Mouse (Mus musculus) lung, postnatal 25 days (tissue): ENCODE measurements around the gene Srpk2.
"Not testable (repeated sequence)": the region's sequence is repeated elsewhere in the genome, so short reads cannot be mapped to it uniquely, and the experiment has no call there.

Source experiments
- DNase-seq: peaks from one replicate; pipeline ENCODE4 v3.0.0; 2022; ENCODE audit warnings: low spot score

Gene Srpk2

DNA sequence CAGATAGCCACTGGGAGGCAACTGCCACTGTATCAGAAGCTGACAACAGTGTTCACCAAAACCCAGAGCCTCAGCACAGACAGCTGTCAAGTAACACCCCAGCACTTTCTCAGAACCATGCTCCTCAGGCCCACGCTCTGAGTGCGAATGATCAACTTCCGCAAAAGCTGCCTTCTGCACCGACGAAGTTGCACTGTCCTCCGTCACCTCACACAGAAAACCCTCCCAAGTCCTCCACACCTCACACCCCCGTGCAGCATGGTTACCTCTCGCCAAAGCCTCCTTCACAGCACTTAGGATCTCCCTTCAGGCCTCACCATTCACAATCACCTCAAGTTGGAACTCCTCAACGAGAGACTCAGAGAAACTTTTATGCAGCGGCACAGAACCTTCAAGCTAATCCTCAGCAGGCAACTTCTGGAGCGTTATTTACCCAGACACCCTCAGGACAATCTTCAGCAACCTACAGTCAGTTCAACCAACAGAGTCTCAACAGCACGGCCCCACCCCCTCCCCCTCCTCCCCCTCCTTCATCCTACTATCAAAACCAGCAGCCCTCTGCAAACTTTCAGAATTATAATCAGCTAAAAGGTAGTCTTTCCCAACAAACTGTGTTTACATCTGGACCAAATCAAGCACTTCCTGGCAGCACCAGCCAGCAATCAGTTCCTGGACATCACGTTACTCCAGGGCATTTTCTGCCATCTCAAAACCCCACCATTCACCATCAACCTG is 182.7 kb downstream of the Srpk2 start:
- no peak for DNase-seq

DNA sequence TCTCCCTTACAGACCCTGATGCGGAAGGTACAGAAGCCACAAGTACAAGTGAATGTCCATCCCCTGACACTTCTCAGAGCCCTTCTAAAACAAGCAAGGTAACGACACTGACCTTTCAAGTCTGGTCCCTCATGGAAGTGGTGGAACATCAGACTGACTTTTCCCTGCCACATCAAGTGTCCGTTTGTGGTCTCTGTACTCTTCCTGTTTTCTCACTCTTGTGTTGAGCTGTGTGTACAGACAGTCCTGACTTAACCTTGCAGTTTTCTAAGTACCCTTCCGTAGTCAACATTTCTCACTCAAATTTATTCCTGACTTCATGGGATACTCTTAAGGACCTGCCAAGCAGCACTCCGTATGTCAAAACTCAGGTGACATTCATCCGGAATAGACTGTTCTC is 183.7 kb downstream of the Srpk2 start:
- no peak for DNase-seq

DNA sequence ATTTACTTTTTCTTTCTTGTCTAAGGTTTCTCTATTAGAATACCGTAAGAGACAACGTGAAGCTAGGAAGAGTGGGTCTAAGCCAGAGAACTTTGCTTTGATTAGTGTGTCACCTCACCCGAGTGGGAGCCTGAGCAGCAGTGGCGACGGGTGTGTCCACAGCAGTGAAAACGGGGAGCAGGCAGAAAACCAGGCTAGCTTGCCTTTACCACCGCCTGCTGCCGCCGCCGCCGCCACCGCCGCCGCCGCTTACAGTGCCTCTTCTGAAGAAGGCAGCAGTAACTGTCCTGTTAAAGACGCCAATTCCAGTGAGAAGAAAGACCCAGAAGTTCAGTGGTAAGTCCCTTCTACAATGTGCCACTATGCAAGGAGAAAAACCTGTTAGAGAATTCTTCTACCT is 185.2 kb downstream of the Srpk2 start:
- DNase-seq, result no peak

DNA sequence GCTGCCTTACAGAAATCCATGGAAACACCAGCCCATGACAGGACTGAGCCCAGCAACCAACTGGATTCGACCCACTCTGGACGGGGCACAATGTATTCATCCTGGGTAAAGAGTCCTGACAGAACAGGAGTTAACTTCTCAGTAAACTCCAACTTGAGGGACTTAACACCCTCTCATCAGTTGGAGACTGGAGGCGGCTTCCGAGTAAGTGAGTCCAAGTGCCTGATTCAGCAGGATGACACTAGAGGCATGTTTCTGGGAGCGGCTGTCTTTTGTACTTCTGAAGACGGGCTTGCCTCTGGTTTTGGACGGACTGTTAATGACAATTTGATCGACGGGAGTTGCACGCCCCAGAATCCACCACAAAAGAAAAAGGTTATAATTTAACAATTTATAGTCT is 186.5 kb downstream of the Srpk2 start:
- DNase-seq, result no peak

DNA sequence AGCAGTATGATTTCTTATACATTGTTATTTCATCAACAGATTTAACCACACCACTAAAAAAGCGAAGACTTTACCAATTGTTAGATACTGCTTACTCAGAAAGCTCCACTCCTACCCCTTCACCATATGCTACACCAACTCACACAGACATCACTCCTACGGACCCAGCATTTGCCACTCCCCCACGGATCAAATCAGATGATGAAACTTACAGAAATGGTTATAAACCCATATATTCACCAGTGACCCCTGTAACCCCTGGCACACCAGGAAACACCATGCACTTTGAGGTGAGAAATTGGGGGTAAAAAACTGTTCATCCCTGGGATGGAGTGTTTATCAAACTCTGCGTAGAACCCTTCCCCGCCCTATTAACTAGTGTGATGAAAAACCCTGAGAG is 187.5 kb downstream of the Srpk2 start:
- DNase-seq, result no peak

DNA sequence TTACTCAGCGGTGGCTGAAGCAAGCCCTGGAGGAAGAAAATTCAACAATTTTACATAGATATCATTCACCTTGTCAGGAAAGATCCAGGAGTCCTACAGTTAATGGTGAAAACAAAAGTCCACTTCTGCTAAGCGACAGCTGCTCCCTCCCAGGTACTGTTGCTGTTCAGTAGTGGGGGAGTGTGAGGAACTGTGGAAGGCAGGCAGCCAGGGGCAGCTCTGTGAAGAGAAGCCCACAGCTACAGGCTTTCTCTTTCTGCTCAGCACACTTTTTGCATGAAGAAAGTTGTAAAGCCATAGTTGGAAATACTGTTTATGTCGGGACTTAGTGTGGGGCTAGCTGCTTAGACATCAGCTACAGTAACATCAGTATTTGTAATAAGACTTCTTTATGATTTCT is 188.0 kb downstream of the Srpk2 start:
- no peak for DNase-seq

DNA sequence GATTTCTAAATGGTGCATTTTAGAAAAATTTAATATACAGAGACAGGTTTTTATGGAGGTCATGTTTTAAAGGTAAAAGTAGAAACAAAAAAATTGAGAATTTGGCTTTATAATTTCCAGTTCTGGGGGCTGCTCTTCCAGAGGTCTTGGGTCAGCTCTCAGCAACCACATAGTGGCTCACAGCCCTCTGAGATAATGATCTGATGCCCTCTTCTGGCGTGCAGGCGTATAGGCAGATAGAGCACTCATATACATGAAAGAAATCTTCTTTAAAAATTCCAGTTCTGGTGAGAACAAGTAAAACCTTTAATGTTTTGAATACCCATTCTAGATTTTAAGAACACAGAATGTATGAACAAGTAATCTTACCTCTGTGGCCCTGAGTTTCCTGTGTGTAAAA is 193.6 kb downstream of the Srpk2 start:
- DNase-seq, result no peak

DNA sequence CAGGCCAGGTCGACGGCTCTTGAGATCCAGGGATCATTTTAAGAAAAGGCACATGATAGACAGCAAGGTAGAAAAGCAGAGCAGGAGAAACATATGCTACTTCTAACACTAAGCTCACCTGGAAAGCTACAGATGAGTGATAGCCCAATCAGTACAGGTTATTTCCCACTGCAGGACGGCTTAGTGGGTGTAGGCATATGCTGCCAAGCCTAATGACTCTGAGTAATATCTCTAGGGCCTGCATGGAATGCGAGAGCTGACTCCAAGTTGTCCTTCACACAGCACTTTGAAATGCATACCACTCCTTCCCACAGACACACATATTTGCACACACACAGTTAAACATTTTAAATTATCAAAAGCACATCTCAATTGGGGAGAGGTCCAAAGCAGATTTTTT is 195.2 kb downstream of the Srpk2 start:
- DNase-seq, result peak; percentile 16

DNA sequence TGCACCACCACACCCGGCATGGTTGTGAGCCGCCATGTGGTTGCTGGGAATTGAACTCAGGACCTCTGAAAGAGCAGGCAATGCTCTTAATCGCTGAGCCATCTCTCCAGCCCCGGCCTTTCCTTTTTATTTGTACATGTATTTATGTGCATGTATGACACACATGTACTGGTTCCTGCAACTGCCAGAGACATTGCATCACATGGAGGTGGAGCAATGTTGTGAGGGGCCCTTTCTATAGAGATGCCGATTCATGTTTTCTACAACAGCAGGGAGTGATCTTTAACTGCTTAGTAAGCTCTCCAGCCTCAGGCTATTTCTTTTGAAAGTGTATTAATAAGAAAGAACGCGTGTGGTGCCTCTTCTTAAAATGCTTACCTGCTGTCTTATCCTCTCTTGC is 200.6 kb downstream of the Srpk2 start:
- DNase-seq, result no peak

DNA sequence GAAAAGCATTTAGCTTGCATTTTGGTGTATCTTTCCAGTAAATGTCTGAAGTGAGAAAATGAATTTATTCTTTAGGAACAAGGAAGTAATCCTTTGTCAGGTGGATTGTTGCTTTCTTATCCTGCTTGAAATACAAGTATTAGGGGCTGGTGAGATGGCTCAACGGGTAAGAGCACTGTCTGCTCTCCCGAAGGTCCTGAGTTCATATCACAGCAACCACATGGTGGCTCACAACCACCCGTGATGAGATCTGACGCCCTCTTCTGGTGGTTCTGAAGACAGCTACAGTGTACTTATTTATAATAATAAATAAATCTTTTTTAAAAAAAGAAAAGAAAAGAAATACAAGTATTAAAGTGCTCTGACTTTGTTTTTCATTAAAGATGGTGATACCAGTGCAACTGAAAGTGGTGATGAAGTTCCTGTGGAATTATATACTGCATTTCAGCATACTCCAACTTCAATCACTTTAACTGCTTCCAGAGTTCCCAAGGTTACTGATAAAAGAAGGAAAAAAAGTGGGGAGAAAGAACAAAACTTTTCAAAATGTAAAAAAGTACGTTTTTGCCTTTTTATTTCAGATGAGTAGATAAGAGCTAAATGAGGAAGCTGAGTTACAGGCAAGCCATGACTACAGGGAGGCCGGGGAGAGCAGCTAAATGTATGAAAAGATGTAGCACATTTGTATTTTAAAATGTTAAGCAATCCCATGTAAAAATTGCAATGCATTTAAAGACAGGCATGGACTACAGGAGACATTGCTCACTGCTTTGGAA is 211.1 kb downstream of the Srpk2 start:
- DNase-seq, result no peak

DNA sequence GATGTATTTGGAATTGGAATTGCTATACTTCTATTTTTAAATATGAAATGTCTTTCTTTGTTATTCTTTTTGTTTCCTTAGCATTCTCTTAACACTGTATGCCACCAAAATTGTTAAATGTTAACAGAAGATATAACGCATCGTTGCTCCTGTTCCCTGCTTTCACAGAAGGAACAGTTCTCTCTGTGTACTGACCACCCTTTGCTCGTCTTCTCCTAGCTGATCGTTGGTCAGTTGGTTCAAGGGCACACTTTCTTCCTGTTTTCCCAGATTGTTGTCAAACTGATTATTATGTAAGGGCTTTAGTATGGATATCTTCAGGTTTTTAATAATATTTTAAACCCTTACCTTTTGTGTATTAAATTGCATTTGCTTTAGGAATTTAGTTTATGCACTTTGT is 217.9 kb downstream of the Srpk2 start:
- DNase-seq, result no peak

DNA sequence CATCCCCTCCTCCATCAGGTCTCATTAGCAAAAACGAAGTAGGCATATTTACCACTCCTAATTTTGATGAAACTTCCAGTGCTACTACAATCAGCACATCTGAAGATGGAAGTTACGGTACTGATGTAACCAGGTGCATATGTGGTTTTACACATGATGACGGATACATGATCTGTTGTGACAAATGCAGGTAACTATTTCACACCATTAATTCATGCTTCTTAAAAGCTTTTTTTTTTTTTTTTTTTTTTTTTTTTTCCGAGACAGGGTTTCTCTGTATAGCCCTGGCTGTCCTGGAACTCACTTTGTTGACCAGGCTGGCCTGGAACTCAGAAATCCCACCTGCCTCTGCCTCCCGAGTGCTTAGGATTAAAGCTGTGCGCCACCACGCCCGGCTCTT is 219.7 kb downstream of the Srpk2 start:
- no peak for DNase-seq

DNA sequence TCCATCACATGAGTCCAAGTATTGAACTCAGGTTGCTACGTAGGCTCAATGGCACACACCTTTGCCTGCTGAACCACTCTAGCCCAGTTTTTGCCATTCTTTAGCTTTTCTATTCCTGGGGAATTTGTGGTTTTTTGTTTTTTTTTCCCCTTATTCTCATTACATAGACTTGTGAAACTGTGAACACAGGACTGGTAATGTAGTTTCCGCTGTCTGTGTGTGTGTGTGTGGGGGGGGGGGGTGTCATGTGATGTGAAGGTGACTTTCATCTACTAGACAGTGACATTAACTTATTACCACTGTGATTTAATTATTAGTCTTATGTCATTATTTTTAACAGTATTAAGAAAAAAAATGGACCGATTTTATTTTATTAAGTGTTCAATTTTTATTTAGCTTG is 220.2 kb downstream of the Srpk2 start:
- DNase-seq, result no peak

DNA sequence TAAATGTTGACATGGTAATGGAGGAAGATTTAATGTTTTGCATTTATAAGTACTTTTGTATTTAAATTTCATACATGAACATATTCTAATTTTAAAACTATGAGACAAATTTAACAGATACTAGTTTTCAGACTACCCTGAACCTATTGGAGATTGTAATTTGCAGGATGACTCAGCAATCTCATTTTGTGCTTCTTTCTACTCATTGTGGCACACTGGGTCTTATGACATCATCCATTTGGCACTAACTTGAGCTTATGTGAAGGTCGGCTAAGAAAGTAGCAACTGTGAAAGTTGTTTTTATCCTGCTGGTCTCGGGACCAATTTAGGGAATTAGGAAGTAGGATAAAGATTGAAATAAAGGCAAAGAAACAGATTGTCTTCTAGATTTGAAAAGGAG is 222.7 kb downstream of the Srpk2 start:
- DNase-seq, result peak; percentile 31

DNA sequence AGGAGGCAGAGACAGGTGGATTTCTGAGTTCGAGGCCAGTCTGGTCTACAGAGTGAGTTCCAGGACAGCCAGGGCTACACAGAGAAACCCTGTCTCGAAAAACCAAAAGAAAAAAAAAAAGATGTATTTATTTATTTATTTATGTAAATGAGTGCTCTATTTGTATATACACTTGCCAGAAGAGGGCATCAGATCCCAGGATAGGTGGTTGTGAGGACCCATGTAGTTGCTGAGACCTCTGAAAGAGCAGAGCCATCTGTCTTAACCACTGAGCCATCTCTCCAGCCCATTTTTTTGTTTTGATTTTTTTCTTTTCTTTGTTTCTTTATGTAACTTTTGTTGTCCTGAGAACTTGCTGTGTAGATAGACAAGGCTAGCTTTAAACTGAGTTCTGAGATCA is 230.9 kb downstream of the Srpk2 start:
- DNase-seq, result not testable (repeated sequence)
